22 mouse cellular contexts compared by ENCODE assay signal in the genomic region with DNA sequence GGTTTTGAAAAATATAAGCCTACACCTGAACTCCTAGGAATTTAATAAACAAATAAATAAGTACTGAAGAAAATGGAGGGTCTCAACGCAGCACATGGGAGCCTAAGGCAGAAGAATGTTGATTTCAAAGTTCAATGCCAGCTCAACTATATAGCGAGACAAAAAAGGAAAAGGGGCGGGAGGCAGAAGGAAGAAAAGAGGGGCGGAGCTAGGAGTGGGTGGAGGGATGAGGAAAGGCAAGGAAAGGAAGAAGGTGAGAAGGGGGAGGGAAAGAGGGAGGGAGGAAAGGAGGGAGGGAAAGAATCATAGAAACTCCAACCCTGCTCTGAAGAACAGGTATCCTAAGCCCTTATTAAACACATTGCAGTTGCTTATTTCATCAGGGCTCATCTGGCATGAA.
DNase-seq lines count a peak whose midpoint lies in the region; ATAC-seq lines count a peak whose summit lies in the region.
"Had no signal": no experiment of that assay in that cellular context is flagged by ENCODE, and none has a peak within 500 bp of the region (broad histone marks: within the 10 kb centered on the region; RNA-seq: fewer than 3 reads in every experiment).

No protein-coding gene starts in this region.

- no peaks in the 10 kb centered on the region; the same call in 1 of the 2 replicates for H3K9me3 ChIP-seq in heart, embryonic 12.5 days (replicated peaks)
- H3K9me3 ChIP-seq in liver, embryonic 11.5 days (ENCODE audit: control insufficient read depth, low read length) = no peaks in the 10 kb centered on the region
- H3K9me3 ChIP-seq in stomach, embryonic 16.5 days (replicated peaks; ENCODE audit: control insufficient read depth, low read length) = no peaks in the 10 kb centered on the region
- H3K9me3 ChIP-seq in forebrain, embryonic 12.5 days = no peaks in the 10 kb centered on the region
- H3K9me3 ChIP-seq: embryonic facial prominence, embryonic 12.5 days; limb, embryonic 10.5 days had no signal

- no peak overlapping the region for H3K4me3 ChIP-seq in heart, embryonic 12.5 days
- no peak overlapping the region for H3K4me3 ChIP-seq in liver, embryonic 11.5 days (ENCODE audit: low read depth, low read length)
- no peak overlapping the region for H3K4me3 ChIP-seq in stomach, embryonic 16.5 days (replicated peaks; ENCODE audit: low read length)
- no peak overlapping the region for H3K4me3 ChIP-seq in forebrain, embryonic 12.5 days (replicated peaks)
- H3K4me3 ChIP-seq: embryonic facial prominence, embryonic 12.5 days; limb, embryonic 10.5 days; myocyte had no signal

- H3K36me3 ChIP-seq in heart, embryonic 12.5 days = no peaks in the 10 kb centered on the region
- no peaks in the 10 kb centered on the region for H3K36me3 ChIP-seq in liver, embryonic 11.5 days (ENCODE audit: control insufficient read depth, insufficient read depth, low read length)
- H3K36me3 ChIP-seq in stomach, embryonic 16.5 days (ENCODE audit: control insufficient read depth, insufficient read depth, low read length) = no peaks in the 10 kb centered on the region
- H3K36me3 ChIP-seq in forebrain, embryonic 12.5 days (replicated peaks) = no peaks in the 10 kb centered on the region
- H3K36me3 ChIP-seq: G1E; limb, embryonic 10.5 days had no signal

- no peak overlapping the region for H3K4me2 ChIP-seq in heart, embryonic 12.5 days
- no peak overlapping the region for H3K4me2 ChIP-seq in liver, embryonic 11.5 days
- H3K4me2 ChIP-seq in stomach, embryonic 16.5 days (ENCODE audit: low read depth, low read length) = no peak overlapping the region
- no peak overlapping the region for H3K4me2 ChIP-seq in forebrain, embryonic 12.5 days
- H3K4me2 ChIP-seq: embryonic facial prominence, embryonic 12.5 days had no signal

- no peak overlapping the region for H3K9ac ChIP-seq in heart, embryonic 12.5 days
- H3K9ac ChIP-seq in liver, embryonic 11.5 days (ENCODE audit: low read depth, low read length) = 0 out of 2 replicates have a peak overlapping the region, but pooled peaks have one; percentile 16
- no peak overlapping the region for H3K9ac ChIP-seq in stomach, embryonic 16.5 days (ENCODE audit: low read length)
- H3K9ac ChIP-seq in forebrain, embryonic 12.5 days = no peak overlapping the region
- H3K9ac ChIP-seq: embryonic facial prominence, embryonic 12.5 days had no signal

- 74% methylated on average over 4 of the region's 4 CpGs for WGBS in heart, embryonic 12.5 days
- 71% methylated on average over 4 of the region's 4 CpGs for WGBS in liver, embryonic 11.5 days
- WGBS in stomach, embryonic 16.5 days = 84% methylated on average over 4 of the region's 4 CpGs
- 83% methylated on average over 4 of the region's 4 CpGs for WGBS in forebrain, embryonic 12.5 days

- no peak for DNase-seq in heart, postnatal 4 days
- no peak for DNase-seq in liver, embryonic 11.5 days (ENCODE audit: low spot score)
- DNase-seq in urinary bladder, postnatal 4 days (ENCODE audit: low spot score in 2 of 2) = no peak
- no peak for DNase-seq in B cell, adult 2 months
- DNase-seq: adrenal gland, postnatal 25 days; cerebellum, adult 9-10 months; heart, adult 18-20 months; kidney, adult 9 months; kidney, postnatal 25 days; lung, adult 18-20 months; lung, postnatal 14 days; midbrain, embryonic 14.5 days; right cerebral cortex, postnatal 25 days; thymus, postnatal 36 days had no signal

- H3K27ac ChIP-seq in heart, embryonic 12.5 days (ENCODE audit: poor library complexity, severe bottlenecking) = no peak overlapping the region
- peak overlapping the region; percentile 49; the same call in 1 of the 2 replicates for H3K27ac ChIP-seq in liver, embryonic 11.5 days (ENCODE audit: low read depth, low read length)
- H3K27ac ChIP-seq in stomach, embryonic 16.5 days (ENCODE audit: low read length) = no peak overlapping the region
- no peak overlapping the region for H3K27ac ChIP-seq in forebrain, embryonic 12.5 days
- H3K27ac ChIP-seq: embryonic facial prominence, embryonic 12.5 days; limb, embryonic 10.5 days had no signal

- H3K27me3 ChIP-seq in heart, embryonic 12.5 days (replicated peaks) = peaks cover 15% of the 10 kb centered on the region
- H3K27me3 ChIP-seq in liver, embryonic 11.5 days (replicated peaks; ENCODE audit: control insufficient read depth, insufficient read depth, low read length) = no peaks in the 10 kb centered on the region
- H3K27me3 ChIP-seq in stomach, embryonic 16.5 days (ENCODE audit: control insufficient read depth, insufficient read depth, low read length) = no peaks in the 10 kb centered on the region
- H3K27me3 ChIP-seq in forebrain, embryonic 12.5 days = no peaks in the 10 kb centered on the region
- H3K27me3 ChIP-seq: embryonic facial prominence, embryonic 12.5 days had no signal

- ATAC-seq in heart, embryonic 12.5 days (ENCODE audit: insufficient number of reproducible peaks, low FRiP score) = peak; percentile 67
- ATAC-seq in erythroblast, adult 5-6 weeks (replicated peaks; ENCODE audit: low FRiP score, poor library complexity, severe bottlenecking) = peak; percentile 47
- ATAC-seq in liver, embryonic 11.5 days (replicated peaks; ENCODE audit: low FRiP score) = no peak
- 0 out of 2 replicates have a peak, but pooled peaks have one; percentile 13 for ATAC-seq in stomach, embryonic 16.5 days (ENCODE audit: insufficient read depth, low FRiP score)
- no peak for ATAC-seq in forebrain, embryonic 12.5 days (ENCODE audit: low FRiP score)

- peaks cover 13% of the 10 kb centered on the region for H3K4me1 ChIP-seq in heart, embryonic 12.5 days (replicated peaks)
- H3K4me1 ChIP-seq in liver, embryonic 11.5 days (replicated peaks; ENCODE audit: control insufficient read depth, insufficient read depth, low read length) = peaks cover 18% of the 10 kb centered on the region
- no peaks in the 10 kb centered on the region; the same call in 1 of the 2 replicates for H3K4me1 ChIP-seq in stomach, embryonic 16.5 days (ENCODE audit: control insufficient read depth, insufficient read depth, low read length)
- H3K4me1 ChIP-seq in forebrain, embryonic 12.5 days = no peaks in the 10 kb centered on the region
- H3K4me1 ChIP-seq: embryonic facial prominence, embryonic 12.5 days; limb, embryonic 10.5 days had no signal

Comparison
In these comparisons a context has a peak if more than half of its experiments do, and no peak if none do; other contexts are left out.
1. ATAC-seq: peak in heart, embryonic 12.5 days (single experiment), erythroblast, adult 5-6 weeks (single experiment) and stomach, embryonic 16.5 days (single experiment); none in liver, embryonic 11.5 days (single experiment) and forebrain, embryonic 12.5 days (single experiment).